Mouse (Mus musculus): ENCODE measurements at regions not wholly inside any gene's neighbourhood (a gene's known extent, or its start where the extent isn't known, plus 50 kb on each side); places are given as distances from the start of the nearest gene placed in this dataset.
"Not testable (repeated sequence)": the region's sequence is repeated elsewhere in the genome, so short reads cannot be mapped to it uniquely, and the experiment has no call there.

DNA sequence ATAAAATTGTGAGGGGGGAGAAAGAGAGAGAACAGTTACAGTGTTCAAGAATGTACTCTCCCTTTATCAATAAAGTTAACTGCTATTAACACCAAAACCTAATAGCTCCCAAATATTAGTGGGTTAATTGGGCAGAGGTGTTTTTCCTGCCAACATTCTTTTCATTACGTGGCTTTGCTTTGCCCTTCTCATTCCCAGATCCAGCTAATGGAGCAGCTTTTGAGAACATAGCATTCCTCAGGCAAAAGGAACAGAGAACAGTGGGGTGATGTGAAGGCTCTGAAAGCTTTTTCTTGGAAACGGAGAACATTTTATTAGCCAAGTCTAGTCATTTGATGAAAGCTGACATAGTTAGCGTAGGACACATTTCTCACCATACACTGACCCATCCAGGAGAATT is 271.2 kb upstream of the Flrt2 start:
- no peak overlapping the region for H3K9ac ChIP-seq
- WGBS, result 90% methylated on average over 3 of the region's 3 CpGs

DNA sequence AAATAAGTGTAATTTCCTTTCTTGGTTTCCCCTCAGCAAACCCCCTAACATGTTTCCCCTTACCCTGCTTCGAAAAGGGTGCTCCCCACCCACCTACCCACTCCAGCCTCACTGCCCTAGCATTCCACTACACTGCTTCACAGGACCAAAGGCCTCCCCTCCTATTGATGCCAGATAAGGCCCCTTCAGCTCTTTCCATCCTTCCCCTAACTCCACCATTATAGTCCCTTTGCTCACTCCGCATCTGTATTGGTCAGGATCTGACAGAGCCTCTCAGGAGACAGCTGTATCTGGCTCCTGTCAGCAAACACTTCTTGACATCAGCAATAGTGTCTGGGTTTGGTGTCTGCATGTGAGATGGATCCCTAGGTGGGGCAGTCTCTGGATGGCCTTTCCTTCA is 267.3 kb upstream of the Flrt2 start:
- Histone ChIP-seq H3K4me1 (replicated peaks) (no peaks in the 10 kb centered on the region), H3K27ac (no peak overlapping the region), H3K4me2 (no peak overlapping the region), H3K27me3 (no peaks in the 10 kb centered on the region), H3K9me3 (no peaks in the 10 kb centered on the region), H3K4me3 (no peak overlapping the region), H3K36me3 (no peaks in the 10 kb centered on the region), H3K9ac (no peak overlapping the region)
- 87% methylated on average over 2 of the region's 2 CpGs for WGBS
- ATAC-seq (ENCODE audit: low FRiP score), result no peak

More for the DNA sequence above, 271.2 kb upstream of the Flrt2 start:
- H3K27me3 ChIP-seq, result no peaks in the 10 kb centered on the region
- H3K9me3 ChIP-seq, result no peaks in the 10 kb centered on the region
- no peaks in the 10 kb centered on the region for H3K36me3 ChIP-seq
- no peak overlapping the region for H3K4me3 ChIP-seq
- no peak for ATAC-seq (ENCODE audit: low FRiP score)
- H3K4me1 ChIP-seq (replicated peaks), result no peaks in the 10 kb centered on the region
- no peak overlapping the region for H3K4me2 ChIP-seq
- no peak overlapping the region for H3K27ac ChIP-seq

DNA sequence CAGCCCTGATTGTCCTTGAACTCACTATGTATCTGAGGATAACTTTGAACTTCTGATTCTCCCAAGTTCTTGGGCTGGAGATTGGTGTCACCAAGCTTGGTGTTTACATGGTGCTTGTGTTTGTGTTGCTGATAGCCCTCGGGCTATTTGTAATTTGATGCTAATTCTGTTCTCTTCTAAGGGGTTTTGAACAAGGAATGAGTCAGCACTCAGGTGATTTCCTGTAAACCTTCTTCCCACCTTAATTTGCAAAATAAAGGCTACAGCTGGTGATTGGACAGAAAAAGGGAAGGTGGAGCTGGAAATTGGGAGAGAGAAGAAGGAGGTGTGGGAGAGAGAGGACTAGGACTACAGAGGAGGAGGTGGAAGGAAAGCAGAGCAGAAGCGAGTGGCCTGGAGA is 254.8 kb upstream of the Flrt2 start:
- no peak overlapping the region for H3K27ac ChIP-seq
- H3K4me3 ChIP-seq, result no peak overlapping the region
- no peak for ATAC-seq (ENCODE audit: low FRiP score)
- H3K9ac ChIP-seq, result no peak overlapping the region
- H3K4me2 ChIP-seq, result no peak overlapping the region
- WGBS, result 76% methylated on average over 2 of the region's 2 CpGs
- H3K27me3 ChIP-seq, result no peaks in the 10 kb centered on the region
- no peaks in the 10 kb centered on the region for H3K36me3 ChIP-seq
- H3K9me3 ChIP-seq, result no peaks in the 10 kb centered on the region
- H3K4me1 ChIP-seq (replicated peaks), result no peaks in the 10 kb centered on the region

DNA sequence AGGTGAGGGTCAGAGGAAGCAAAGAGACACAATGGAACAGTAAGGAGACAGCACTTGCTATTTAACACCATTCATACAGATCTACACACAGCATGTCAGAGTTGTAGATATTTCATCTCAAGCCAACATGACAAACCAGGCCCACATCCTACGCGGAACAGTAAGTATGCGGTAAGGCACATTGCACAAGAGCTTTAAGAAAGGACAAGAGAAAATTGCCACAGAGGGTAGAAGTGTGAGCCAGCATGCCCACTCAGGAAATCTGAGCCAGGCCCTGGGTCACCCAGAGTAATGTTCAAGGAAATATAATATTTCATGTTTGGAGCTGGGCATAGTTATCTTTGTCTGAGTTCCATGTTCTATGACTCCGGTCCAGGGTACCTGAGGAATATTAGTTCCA is 234.5 kb upstream of the Flrt2 start:
- H3K4me1 ChIP-seq (replicated peaks), result no peaks in the 10 kb centered on the region
- H3K4me2 ChIP-seq, result no peak overlapping the region
- H3K9me3 ChIP-seq, result no peaks in the 10 kb centered on the region
- H3K4me3 ChIP-seq, result no peak overlapping the region
- ATAC-seq (ENCODE audit: low FRiP score), result no peak
- WGBS, result 96% methylated on average over 4 of the region's 4 CpGs
- no peak overlapping the region for H3K9ac ChIP-seq
- H3K27me3 ChIP-seq, result no peaks in the 10 kb centered on the region
- H3K36me3 ChIP-seq, result no peaks in the 10 kb centered on the region
- H3K27ac ChIP-seq, result no peak overlapping the region

DNA sequence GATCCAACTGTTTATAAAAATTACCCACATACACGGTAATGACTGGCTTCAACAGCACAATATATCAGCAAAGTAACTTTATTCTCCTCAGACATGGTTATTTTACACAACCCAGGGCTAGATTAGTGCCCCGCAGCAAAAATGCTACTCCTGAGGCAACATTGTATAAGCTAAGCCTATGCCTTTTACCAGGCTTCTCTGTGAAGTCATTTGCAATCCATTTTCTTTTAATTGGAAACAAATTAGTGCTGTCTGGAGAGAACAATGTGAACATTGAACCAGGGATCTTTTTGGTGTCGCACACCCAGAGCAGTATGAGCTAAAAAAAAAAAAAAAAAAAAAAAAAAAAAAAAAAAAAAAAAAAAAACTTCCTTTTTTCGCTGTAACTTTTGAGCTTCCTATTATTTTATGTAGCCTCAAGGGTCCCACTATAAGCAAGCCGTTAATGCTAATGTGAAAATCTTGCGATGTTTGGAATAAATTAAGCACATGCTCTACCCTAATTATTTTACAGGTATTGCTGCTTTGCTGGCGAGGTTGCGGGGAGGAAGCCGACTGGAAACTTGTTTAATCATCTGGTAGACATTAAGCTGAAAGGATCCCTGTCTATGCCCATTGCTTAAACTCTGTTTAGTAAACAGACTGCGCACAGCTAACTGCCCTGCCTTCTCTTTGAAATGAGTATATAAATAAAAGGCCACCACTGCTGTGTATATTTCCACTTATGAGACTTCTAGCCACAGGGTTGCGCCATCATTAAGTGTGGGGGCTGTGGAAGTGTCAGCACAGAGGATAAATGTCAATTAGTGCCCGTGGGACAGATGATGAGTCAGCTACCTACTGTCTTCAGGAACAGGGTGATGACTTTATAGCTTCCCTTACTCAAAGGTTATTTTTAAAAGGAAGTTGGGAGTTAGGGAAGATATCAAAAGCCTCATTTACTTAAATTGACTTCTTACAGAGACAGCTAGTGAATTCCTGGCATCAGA is 225.2 kb upstream of the Flrt2 start:
- Histone ChIP-seq H3K9ac (no peak overlapping the region), H3K27ac (no peak overlapping the region), H3K4me1 (replicated peaks) (no peaks in the 10 kb centered on the region; the same call in 1 of the 2 replicates), H3K36me3 (no peaks in the 10 kb centered on the region), H3K27me3 (no peaks in the 10 kb centered on the region), H3K9me3 (no peaks in the 10 kb centered on the region), H3K4me3 (no peak overlapping the region), H3K4me2 (no peak overlapping the region)
- ATAC-seq (ENCODE audit: low FRiP score), result no peak
- 52% methylated on average over 12 of the region's 12 CpGs for WGBS

DNA sequence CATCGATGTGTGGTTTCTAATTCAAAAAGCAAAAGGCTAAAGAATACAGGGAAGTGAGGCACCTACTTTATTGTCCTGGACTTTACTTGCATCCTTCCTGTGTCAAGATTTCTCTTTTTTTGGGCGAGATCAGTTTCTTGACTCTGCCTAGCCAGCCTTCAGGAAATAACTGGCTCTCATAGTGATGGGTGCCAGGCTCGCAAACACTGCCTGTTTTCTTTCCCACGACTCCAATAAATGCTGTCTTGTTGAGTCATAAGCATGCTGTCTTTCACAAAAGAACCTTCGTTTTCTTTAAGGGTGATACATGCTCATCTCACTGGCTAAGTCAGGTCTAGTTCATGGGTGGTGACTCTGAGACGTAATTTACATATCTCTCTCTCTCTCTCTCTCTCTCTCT is 222.1 kb upstream of the Flrt2 start:
- no peaks in the 10 kb centered on the region for H3K27me3 ChIP-seq
- no peak for ATAC-seq (ENCODE audit: low FRiP score)
- H3K4me1 ChIP-seq (replicated peaks), result no peaks in the 10 kb centered on the region; the same call in 1 of the 2 replicates
- no peaks in the 10 kb centered on the region for H3K9me3 ChIP-seq
- H3K9ac ChIP-seq, result no peak overlapping the region
- no peak overlapping the region for H3K4me3 ChIP-seq
- no peak overlapping the region for H3K4me2 ChIP-seq
- no peak overlapping the region for H3K27ac ChIP-seq
- H3K36me3 ChIP-seq, result no peaks in the 10 kb centered on the region
- WGBS, result 77% methylated on average over 6 of the region's 6 CpGs

DNA sequence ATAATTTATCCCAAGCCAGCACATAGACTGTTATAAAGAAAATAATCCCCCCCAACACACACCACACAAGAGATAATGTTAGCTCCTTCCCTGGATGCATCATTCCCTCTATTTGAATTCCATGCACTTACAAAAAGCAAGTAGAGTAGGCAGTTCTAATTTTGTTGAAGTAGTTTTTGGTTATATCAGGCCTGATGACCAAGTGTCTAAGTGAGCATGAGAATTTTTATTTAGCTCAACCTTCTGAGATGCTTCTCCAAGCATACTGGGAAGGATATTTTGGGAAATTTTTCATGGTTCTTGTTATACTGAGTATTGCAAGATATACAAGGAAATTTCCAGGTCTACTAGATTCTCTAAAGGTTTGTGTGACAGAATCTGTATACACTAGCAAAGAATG is 205.5 kb upstream of the Flrt2 start:
- no peaks in the 10 kb centered on the region for H3K36me3 ChIP-seq

DNA sequence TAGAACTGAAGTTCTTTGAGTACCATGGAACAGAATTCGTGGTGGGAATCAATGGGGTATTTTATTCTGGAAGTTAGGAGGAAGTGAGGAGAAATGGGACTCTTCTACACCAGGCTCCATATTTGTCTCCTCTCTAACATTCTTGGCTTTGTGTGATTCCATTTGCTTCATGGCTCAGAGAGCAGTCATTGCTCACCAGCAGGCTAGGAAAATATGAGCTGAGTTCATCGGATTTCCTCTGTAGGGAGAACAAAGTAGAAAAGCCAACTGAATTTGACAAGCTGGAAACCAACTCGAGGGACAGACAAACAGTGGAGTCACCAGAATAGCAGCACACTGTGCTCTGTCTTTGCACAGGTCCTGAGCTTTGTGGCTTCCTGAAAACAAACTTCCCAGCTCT is 203.7 kb upstream of the Flrt2 start:
- Histone ChIP-seq H3K27me3 (no peaks in the 10 kb centered on the region), H3K4me2 (no peak overlapping the region), H3K9me3 (no peaks in the 10 kb centered on the region), H3K36me3 (no peaks in the 10 kb centered on the region), H3K9ac (no peak overlapping the region), H3K4me3 (no peak overlapping the region), H3K27ac (no peak overlapping the region), H3K4me1 (replicated peaks) (no peaks in the 10 kb centered on the region)
- 74% methylated on average over 3 of the region's 3 CpGs for WGBS
- no peak for ATAC-seq (ENCODE audit: low FRiP score)

More for the DNA sequence above, 205.5 kb upstream of the Flrt2 start:
- Histone ChIP-seq H3K4me1 (replicated peaks) (no peaks in the 10 kb centered on the region), H3K9ac (no peak overlapping the region), H3K9me3 (no peaks in the 10 kb centered on the region), H3K4me2 (no peak overlapping the region), H3K27me3 (no peaks in the 10 kb centered on the region), H3K27ac (no peak overlapping the region), H3K4me3 (no peak overlapping the region)
- ATAC-seq (ENCODE audit: low FRiP score), result no peak

DNA sequence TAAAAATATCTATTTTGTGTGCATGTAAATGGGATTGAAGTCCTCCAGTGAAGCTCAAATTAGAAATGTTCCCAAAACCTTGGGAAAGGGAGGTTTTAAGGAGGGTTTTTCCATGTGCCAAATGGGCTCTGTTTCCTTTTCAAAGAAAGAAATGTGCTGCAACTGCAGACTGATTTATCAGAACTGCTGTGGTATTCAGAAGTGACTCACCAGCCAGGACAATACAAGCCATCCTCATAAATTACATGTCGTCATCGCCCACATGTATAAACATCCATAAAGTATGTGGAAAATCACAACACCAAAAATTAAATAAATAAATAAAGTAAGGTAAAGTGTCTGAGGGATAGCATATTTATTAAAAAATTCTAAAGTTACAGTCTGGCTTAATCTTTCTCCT is 202.7 kb upstream of the Flrt2 start:
- Histone ChIP-seq H3K27me3 (no peaks in the 10 kb centered on the region), H3K36me3 (no peaks in the 10 kb centered on the region), H3K27ac (no peak overlapping the region), H3K4me1 (replicated peaks) (no peaks in the 10 kb centered on the region), H3K9me3 (no peaks in the 10 kb centered on the region), H3K4me3 (no peak overlapping the region), H3K4me2 (no peak overlapping the region), H3K9ac (no peak overlapping the region)
- no peak for ATAC-seq (ENCODE audit: low FRiP score)
- 90% methylated on average over 2 of the region's 2 CpGs for WGBS

DNA sequence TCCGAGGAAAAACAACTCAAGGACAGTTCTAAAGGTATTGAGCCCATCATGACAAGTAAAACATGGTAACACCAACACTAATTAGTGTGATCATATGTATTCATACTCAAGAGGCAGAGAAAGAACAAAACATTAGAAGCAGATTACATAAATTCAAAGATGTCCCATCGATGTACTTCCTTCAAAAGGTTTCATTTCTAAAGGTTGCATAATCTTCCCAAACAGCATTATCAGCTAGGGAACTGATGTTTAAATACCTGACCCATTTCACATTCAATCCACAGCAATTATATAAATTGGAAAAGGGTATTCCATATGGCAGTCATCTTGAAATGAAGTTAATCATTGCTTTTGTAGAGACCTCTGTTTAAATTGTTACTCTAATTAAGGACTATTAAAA is 202.2 kb upstream of the Flrt2 start:
- no peaks in the 10 kb centered on the region for H3K9me3 ChIP-seq
- no peak for ATAC-seq (ENCODE audit: low FRiP score)
- H3K4me2 ChIP-seq, result no peak overlapping the region
- no peak overlapping the region for H3K27ac ChIP-seq
- no peaks in the 10 kb centered on the region for H3K27me3 ChIP-seq
- H3K9ac ChIP-seq, result no peak overlapping the region
- no peaks in the 10 kb centered on the region for H3K4me1 ChIP-seq (replicated peaks)
- WGBS, result 85% methylated on average over 2 of the region's 2 CpGs
- H3K4me3 ChIP-seq, result no peak overlapping the region
- H3K36me3 ChIP-seq, result no peaks in the 10 kb centered on the region

DNA sequence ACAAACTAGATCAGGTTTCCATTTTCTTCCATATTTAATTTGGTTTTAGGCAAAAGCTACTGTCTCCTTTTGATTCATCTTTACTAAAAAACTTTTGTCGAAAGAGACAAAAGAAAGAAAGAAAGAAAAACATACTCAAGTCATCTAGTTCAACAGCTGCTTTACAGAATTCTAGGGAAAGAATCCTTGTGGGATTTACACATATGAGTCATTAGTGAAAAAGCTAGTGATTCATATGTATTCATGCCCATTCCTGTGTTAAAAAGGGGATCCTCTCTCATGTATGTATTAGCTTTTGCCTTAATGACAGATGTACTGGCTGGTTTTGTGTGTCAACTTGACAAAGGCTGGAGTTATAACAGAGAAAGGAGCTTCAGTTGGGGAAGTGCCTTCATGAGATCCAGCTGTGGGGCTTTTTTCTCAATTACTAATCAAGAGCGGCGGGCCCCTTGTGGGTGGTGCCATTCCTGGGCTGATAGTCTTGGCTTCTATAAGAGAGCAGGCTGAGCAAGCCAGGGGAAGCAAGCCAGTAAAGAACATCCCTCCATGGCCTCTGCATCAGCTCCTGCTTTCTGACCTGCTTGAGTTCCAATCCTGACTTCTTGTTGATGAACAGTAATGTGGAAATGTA is 200.1 kb upstream of the Flrt2 start:
- H3K4me3 ChIP-seq; H3K9ac ChIP-seq; H3K27me3 ChIP-seq; H3K36me3 ChIP-seq; H3K4me1 ChIP-seq (replicated peaks); H3K27ac ChIP-seq; ATAC-seq (ENCODE audit: low FRiP score); H3K4me2 ChIP-seq; H3K9me3 ChIP-seq: not testable (repeated sequence)
- 46% methylated on average over 3 of the region's 3 CpGs for WGBS

DNA sequence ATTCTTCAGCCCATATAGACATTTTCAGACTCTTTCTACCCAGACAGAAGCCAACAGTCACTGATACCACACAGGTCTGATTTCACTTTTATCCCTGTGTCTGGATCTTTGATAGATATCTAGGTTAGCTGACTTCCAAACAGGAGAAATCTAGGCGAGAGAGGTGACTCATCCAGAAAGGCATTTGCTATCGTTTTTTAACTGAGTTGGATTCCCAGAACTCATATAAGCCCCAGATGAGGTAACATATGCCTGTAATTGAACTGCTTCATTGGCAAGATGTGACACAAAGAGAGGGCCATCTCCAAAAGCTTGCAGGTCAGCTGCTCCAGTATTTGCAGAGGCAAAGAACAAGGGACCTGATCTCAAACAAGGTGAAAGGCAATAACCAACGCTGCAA is 190.6 kb upstream of the Flrt2 start:
- Histone ChIP-seq H3K4me1 (replicated peaks) (no peaks in the 10 kb centered on the region), H3K27ac (no peak overlapping the region), H3K4me3 (no peak overlapping the region), H3K9me3 (no peaks in the 10 kb centered on the region), H3K9ac (no peak overlapping the region), H3K27me3 (no peaks in the 10 kb centered on the region), H3K4me2 (no peak overlapping the region), H3K36me3 (no peaks in the 10 kb centered on the region)
- WGBS, result 85% methylated on average over 3 of the region's 3 CpGs
- ATAC-seq (ENCODE audit: low FRiP score), result no peak

DNA sequence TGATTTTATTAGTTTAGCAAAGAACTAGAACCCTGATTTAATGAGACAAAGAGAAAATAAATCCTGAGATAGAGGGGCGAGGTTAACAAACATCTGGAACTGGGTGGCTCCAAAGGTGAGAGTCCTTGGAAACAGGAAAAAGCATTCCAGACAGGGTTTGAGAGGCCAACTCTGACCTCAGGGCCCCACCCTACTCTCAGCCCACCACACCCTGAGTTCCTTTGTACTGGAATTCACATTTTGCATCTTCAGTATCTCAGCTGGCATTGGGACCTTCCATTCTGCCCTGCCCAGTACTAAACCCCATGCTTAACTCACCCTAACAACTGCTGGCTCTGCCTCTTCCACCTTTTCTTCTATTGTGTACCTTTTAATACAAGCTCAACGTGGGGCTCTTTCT is 172.0 kb upstream of the Flrt2 start:
- no peaks in the 10 kb centered on the region for H3K9me3 ChIP-seq
- H3K9ac ChIP-seq, result no peak overlapping the region
- H3K36me3 ChIP-seq, result no peaks in the 10 kb centered on the region
- no peak overlapping the region for H3K4me2 ChIP-seq
- no peak for ATAC-seq (ENCODE audit: low FRiP score)
- H3K27ac ChIP-seq, result no peak overlapping the region
- WGBS, result 82% methylated on average over 2 of the region's 2 CpGs
- no peaks in the 10 kb centered on the region for H3K4me1 ChIP-seq (replicated peaks)
- H3K27me3 ChIP-seq, result no peaks in the 10 kb centered on the region
- no peak overlapping the region for H3K4me3 ChIP-seq

Measured in hindbrain, embryonic 13.5 days (tissue).